Mouse (Mus musculus) midbrain, embryonic 13.5 days (tissue): Measurements from ENCODE around the gene Noxo1. TPM values are rescaled to one million over a fixed set of nuclear protein-coding genes. Genes with fewer than 3 reads are reported as not detected.
"Not testable (repeated sequence)": the region's sequence is repeated elsewhere in the genome, so short reads cannot be mapped to it uniquely, and the experiment has no call there.

ENCODE experiments used
- ATAC-seq: fragments of 200-750 bp; cut with Nextera tagmentation; 2 replicates; pipeline ENCODE4 v1.8.0; 2017; ENCODE audit warnings: mild to moderate bottlenecking, moderate TSS enrichment, moderate library complexity
- H3K27ac ChIP-seq: fragments of 300-500 bp; sonication (generic); 2 replicates; pipeline ENCODE4 v1.5.1; 2015; ENCODE audit warnings: inconsistent platforms, mild to moderate bottlenecking, moderate library complexity
- H3K27me3 ChIP-seq: fragments of 300-500 bp; sonication (generic); 2 replicates; pipeline ENCODE4 v1.6.1; 2015; ENCODE audit warnings: mild to moderate bottlenecking, inconsistent platforms
- H3K36me3 ChIP-seq: fragments of 300-500 bp; sonication (generic); 2 replicates; pipeline ENCODE4 v1.6.1; 2015; ENCODE audit warnings: mild to moderate bottlenecking, inconsistent platforms
- H3K4me1 ChIP-seq: fragments of 300-500 bp; sonication (generic); replicated peaks from 2 replicates; pipeline ENCODE4 v1.6.1; 2015; ENCODE audit warnings: inconsistent platforms
- H3K4me2 ChIP-seq: fragments of 300-500 bp; sonication (generic); replicated peaks from 2 replicates; pipeline ENCODE4 v1.6.1; 2015; ENCODE audit warnings: moderate library complexity, mild to moderate bottlenecking, inconsistent platforms
- H3K4me3 ChIP-seq: fragments of 300-500 bp; sonication (generic); replicated peaks from 2 replicates; pipeline ENCODE4 v1.5.1; 2015; ENCODE audit warnings: mild to moderate bottlenecking, inconsistent platforms
- H3K9ac ChIP-seq: fragments of 300-500 bp; sonication (generic); replicated peaks from 2 replicates; pipeline ENCODE4 v1.6.1; 2015; ENCODE audit warnings: mild to moderate bottlenecking, inconsistent platforms
- H3K9me3 ChIP-seq: fragments of 300-500 bp; sonication (generic); 2 replicates; pipeline ENCODE4 v1.6.1; 2016; ENCODE audit warnings: mild to moderate bottlenecking, inconsistent platforms
- WGBS: fragments of 180-500 bp; shearing (Covaris S2); methylation state at CpG from one replicate; pipeline ENCODE4 v1.1.7; 2015; 5-methylcytosine and 5-hydroxymethylcytosine counted together
- polyA plus RNA-seq: library from polyadenylated mRNA; unstranded; fragments of >200 nt; fragmentation: Nextera tagmentation; extraction: Ambion mirVana; gene quantifications from 2 replicates; pipeline ENCODE4 v1.2.1, GENCODE M21; 2015

Noxo1 gene
- polyA plus RNA-seq, 1 experiment from 2014 or later = 2.2 TPM

DNA sequence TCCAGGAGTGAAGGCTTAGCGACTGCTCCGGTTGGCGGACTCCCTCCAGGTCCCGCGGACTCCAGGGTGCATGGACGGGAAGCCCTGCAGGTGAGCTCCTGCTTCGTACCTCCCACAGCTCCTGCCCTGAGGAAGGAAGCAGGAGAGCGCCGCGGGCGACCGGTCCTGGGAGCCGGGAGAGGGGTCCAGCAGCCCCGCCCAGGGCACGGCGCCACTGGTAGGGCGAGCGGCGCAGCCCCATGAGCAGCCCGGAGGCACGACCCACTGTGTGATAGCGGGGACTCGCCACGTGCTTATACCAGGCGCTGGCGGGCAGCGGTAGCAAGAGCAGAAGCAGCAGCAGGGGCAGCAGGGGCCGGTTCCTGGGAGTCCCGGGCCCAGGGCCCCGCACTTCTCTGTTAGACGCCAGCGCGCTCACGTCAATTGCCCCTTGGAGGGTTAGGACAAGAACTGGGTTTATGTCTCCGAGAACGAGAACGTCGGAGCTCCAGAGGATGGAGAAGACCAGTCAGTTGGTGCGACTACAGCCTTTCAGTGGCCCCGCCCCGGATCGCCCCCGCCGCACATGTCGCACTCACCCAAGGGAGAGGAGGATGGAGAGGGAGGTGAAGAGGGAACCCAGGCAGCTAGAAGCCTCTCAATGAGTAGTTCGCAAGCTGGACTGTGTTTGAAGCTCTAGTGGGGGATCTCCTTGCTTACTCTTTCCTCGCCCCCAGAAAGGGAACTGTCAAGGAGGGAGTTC is 37.8 kb upstream of the Noxo1 start, which contains the start of gene Npw:
Gene Npw (minus strand): TSS at position 441 of the 742 bp plus-strand sequence.
- WGBS = 2% methylated on average over 47 of the region's 47 CpGs

DNA sequence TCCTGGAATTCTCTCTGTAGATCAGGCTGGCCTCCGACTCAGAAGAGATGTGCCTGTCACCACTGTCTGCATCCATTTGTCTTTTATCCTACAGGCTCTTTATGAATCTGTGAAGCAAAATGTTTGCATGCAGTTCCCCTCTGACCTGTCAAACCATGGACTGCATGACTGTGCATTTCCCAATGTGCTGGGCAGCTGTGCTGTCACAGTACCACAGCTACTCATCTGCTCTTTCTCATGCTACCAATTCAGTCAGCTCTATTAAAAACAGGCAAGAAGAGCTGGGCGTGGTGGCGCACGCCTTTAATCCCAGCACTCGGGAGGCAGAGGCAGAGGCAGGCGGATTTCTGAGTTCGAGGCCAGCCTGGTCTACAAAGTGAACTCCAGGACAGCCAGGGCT is 29.0 kb upstream of the Noxo1 start:
- not testable (repeated sequence) for H3K27ac ChIP-seq, H3K4me2 ChIP-seq, H3K36me3 ChIP-seq, H3K27me3 ChIP-seq, ATAC-seq, H3K4me3 ChIP-seq, H3K9me3 ChIP-seq, H3K9ac ChIP-seq
- 74% methylated on average over 7 of the region's 7 CpGs for WGBS
- peaks cover 28% of the 10 kb centered on the region for H3K4me1 ChIP-seq

More for the DNA sequence above, 37.8 kb upstream of the Noxo1 start, which contains the start of gene Npw:
- H3K9ac ChIP-seq = peak within 1 kb of the TSS; percentile 51
- no peaks in the 10 kb centered on the region for H3K36me3 ChIP-seq
- H3K27me3 ChIP-seq = peaks cover 54% of the 10 kb centered on the region
- peak within 1 kb of the TSS; percentile 59 for H3K4me2 ChIP-seq
- no peaks in the 10 kb centered on the region for H3K9me3 ChIP-seq
- ATAC-seq = peak; percentile 65
- peak within 1 kb of the TSS; percentile 36 for H3K4me3 ChIP-seq
- peaks cover 14% of the 10 kb centered on the region for H3K4me1 ChIP-seq
- no peak within 1 kb of the TSS for H3K27ac ChIP-seq

DNA sequence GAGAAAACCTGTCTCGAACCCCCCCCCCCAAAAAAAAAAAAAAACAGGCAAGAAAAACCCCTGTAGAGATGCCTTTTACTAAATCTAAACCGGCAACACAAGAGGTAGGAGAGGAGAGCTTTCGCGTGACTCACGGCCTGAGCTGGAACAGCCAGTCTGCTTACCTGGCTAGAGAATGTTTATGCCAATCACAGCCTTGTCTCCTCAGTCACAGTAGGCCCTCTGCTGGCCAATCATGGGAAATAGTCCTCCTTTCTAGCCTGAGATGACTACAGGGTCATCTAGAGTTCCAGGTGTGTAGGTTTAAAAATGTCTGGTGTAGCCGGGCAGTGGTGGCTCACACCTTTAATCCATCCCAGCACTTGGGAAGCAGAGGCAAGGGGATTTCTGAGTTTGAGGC is 28.6 kb upstream of the Noxo1 start:
- Histone ChIP-seq H3K4me1 (peaks cover 32% of the 10 kb centered on the region), H3K4me3 (no peak overlapping the region), H3K27ac (no peak overlapping the region), H3K9me3 (no peaks in the 10 kb centered on the region), H3K4me2 (no peak overlapping the region), H3K9ac (no peak overlapping the region), H3K27me3 (no peaks in the 10 kb centered on the region; the same call in 1 of the 2 replicates), H3K36me3 (no peaks in the 10 kb centered on the region)
- no peak for ATAC-seq
- WGBS = 31% methylated on average over 6 of the region's 6 CpGs

DNA sequence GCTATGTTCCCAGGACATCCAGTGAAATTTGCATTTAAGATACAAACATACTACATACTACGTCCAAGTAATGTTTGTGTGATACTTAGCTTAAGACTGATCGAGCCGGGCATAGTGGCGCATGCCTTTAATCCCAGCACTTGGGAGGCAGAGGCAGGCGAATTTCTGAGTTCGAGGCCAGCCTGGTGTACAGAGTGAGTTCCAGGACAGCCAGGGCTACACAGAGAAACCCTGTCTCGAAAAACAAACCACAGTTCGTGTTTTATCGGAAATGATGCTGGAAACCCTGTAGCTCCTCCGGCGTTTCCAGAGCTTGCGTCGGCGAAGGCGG is 26.9 kb upstream of the Noxo1 start:
- peak overlapping the region; percentile 82 for H3K4me2 ChIP-seq
- not testable (repeated sequence) for H3K27me3 ChIP-seq, H3K36me3 ChIP-seq, H3K9me3 ChIP-seq
- H3K27ac ChIP-seq = peak overlapping the region; percentile 84
- peaks cover 32% of the 10 kb centered on the region for H3K4me1 ChIP-seq
- WGBS = 12% methylated on average over 15 of the region's 15 CpGs
- H3K9ac ChIP-seq = peak overlapping the region; percentile 98
- peak overlapping the region; percentile 96 for H3K4me3 ChIP-seq
- peak; percentile 49 for ATAC-seq

DNA sequence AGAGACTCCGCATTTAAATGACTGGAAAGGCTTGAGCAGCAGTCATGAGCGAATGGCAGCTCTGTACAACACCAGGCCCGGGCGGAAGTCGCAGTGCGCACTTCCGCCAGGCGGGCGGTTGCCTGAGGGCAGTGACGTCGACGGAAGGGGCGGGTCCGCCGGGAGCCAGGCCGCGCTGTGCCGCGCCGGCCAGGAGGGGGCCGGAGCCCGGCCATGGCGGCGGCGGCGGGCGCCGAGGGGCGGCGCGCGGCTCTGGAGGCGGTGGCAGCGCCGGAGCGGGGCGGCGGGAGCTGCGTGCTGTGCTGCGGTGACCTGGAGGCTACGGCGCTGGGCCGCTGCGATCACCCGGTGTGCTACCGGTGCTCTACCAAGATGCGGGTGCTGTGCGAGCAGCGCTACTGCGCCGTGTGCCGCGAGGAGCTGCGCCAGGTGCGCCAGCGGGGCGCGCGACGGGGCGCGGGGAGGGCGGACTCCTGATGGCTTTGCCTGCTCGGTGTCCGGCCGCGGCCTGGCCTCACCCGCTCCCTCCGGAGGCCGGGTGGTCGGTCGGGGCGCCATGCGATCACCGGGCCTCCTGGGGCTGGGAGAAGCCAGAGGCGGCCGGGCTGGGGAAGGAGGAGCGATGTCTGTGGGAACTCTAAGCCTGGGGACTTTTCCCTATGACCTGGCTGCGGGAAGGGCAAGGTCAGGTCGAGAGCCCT is 26.3 kb upstream of the Noxo1 start, which contains the start of gene Zfp598:
Gene Zfp598 (plus strand): TSS at position 143 of the 701 bp plus-strand sequence.
- H3K4me1 ChIP-seq = peaks cover 32% of the 10 kb centered on the region
- under 1% methylated on average over 66 of the region's 80 CpGs for WGBS
- no peaks in the 10 kb centered on the region for H3K36me3 ChIP-seq

DNA sequence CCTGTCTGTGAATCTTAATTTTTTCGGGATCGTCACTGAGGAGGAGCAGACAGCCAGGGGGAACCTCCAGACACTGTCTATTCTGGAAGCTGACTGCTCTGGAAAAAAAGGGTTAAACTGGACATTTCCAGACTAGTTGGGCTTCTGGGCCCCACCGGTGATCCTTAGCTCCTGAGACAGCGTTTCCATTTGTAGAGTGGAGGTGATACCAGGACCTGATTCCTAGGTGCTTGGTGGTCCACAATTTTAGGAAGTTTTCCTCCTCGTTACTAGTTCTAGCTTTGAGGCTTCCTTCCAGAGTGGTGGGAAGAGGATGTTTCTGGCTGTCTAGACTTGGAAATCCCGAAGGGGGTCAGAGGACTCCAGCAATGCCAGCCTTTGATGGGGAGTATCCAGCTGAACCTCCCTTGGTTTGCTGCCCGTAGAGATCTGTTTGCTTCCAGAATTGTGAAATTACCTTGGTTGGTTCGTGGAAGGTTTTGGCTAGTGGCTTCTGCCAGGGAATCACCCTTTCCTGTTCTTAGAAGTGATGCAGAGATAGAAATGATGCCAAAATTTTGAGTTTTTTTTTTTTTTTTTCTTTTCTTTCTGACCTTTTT is 25.7 kb upstream of the Noxo1 start:
- Histone ChIP-seq H3K36me3 (no peaks in the 10 kb centered on the region), H3K9ac (peak overlapping the region; percentile 98), H3K4me1 (peaks cover 32% of the 10 kb centered on the region), H3K9me3 (no peaks in the 10 kb centered on the region), H3K27ac (peak overlapping the region; percentile 84), H3K4me2 (peak overlapping the region; percentile 82), H3K27me3 (no peaks in the 10 kb centered on the region), H3K4me3 (peak overlapping the region; percentile 96)
- 17% methylated on average over 8 of the region's 8 CpGs for WGBS
- ATAC-seq = no peak

More for the DNA sequence above, 26.3 kb upstream of the Noxo1 start, which contains the start of gene Zfp598:
- peak within 1 kb of the TSS; percentile 82 for H3K4me2 ChIP-seq
- H3K9ac ChIP-seq = peak within 1 kb of the TSS; percentile 98
- no peaks in the 10 kb centered on the region for H3K9me3 ChIP-seq
- peak within 1 kb of the TSS; percentile 96 for H3K4me3 ChIP-seq
- peak within 1 kb of the TSS; percentile 84 for H3K27ac ChIP-seq
- H3K27me3 ChIP-seq = no peaks in the 10 kb centered on the region
- ATAC-seq = peak; percentile 99

DNA sequence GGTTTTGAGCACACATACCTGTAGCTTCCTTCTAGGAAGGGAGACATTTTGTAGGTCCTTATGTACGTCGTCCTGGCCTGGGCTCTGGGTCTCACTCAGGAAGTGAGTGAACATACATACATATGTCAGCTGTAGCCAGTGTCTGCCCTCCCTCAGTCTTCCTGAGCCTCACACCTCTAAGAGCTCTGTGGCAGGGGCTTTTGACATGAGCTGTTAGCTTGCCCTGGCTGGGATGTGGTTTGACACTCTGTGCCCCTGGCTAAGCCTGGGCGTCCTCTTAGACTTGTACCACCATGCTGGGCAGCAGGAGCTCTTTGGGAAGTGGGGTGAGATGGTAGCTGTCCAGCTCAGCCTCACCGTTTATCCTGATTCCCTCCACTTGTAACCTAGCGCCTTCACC is 24.7 kb upstream of the Noxo1 start:
- Histone ChIP-seq H3K9me3 (no peaks in the 10 kb centered on the region), H3K4me3 (no peak overlapping the region), H3K4me1 (peaks cover 32% of the 10 kb centered on the region), H3K9ac (peak overlapping the region; percentile 98), H3K27ac (no peak overlapping the region), H3K27me3 (no peaks in the 10 kb centered on the region), H3K36me3 (no peaks in the 10 kb centered on the region), H3K4me2 (peak overlapping the region; percentile 82)
- 79% methylated on average over 5 of the region's 5 CpGs for WGBS
- no peak for ATAC-seq

DNA sequence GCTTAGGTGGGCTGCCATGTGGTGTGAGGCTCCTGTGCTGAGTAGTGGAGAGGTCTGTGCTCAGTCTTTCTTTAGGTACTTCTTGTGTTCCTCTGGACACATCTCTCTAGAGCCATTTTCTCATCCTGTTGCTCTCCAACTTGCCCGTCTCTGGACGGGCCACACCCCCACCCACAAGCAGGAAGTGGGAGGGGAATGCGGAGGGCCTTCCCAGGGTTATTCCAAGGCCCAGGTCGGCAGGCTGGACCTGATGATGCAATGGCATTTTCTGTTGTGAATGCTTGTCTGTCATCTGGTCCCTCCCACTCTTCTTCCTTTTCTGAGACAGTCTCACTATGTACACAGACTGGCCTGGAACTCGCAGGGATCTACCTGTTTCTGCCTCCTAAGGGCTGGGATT is 23.9 kb upstream of the Noxo1 start:
- no peak overlapping the region for H3K4me3 ChIP-seq
- H3K27ac ChIP-seq = no peak overlapping the region
- ATAC-seq = no peak
- H3K4me2 ChIP-seq = no peak overlapping the region
- peaks cover 32% of the 10 kb centered on the region for H3K4me1 ChIP-seq
- no peaks in the 10 kb centered on the region for H3K9me3 ChIP-seq
- WGBS = 46% methylated on average over 5 of the region's 5 CpGs
- H3K9ac ChIP-seq = 0 out of 2 replicates have a peak overlapping the region, but pooled peaks have one; percentile 98
- peaks cover 8% of the 10 kb centered on the region for H3K36me3 ChIP-seq
- no peaks in the 10 kb centered on the region for H3K27me3 ChIP-seq

DNA sequence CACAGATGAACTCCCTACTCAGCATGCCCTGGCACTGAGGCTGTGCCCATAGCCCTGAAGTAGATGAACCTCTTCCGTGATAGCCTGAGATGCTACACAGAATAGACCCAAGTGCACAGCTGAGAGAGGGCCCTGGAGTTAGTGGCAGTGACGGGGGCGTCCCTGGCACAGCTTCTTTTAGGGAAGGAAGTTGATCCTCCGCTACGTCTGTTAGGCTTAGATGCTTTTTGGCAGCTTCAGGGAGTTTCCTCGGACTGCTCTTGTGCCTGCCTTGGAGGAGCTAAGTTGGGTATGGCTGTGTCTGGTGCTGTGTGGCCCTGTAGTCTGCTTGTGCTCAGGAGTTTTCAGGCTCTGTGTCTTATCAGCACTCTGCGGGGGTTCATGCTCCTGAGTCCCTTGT is 21.8 kb upstream of the Noxo1 start:
- peaks cover 24% of the 10 kb centered on the region for H3K4me1 ChIP-seq
- no peak overlapping the region for H3K9ac ChIP-seq
- ATAC-seq = no peak

DNA sequence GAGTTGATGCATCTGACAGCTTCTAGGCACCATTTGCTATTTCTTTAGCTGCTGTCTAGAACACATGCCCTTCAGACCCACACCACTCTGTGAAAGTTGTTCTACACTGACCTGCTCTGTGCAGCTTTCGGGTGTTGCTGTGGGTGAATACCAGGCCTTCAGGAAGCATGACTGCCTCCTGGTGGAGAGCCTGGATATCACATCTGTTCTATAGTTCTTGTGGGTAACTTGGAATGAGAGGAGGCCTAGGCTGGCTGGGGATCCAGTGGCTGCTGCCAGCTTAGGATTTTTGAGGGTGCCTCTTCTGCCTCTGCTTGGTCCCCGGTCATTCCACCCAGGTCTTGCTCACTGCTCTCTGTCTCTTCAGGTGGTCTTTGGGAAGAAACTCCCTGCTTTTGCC is 19.8 kb upstream of the Noxo1 start:
- ATAC-seq = no peak
- no peak overlapping the region for H3K9ac ChIP-seq
- H3K4me2 ChIP-seq = no peak overlapping the region
- WGBS = 55% methylated on average over 2 of the region's 2 CpGs
- peaks cover 48% of the 10 kb centered on the region for H3K36me3 ChIP-seq
- no peaks in the 10 kb centered on the region for H3K9me3 ChIP-seq
- no peaks in the 10 kb centered on the region for H3K27me3 ChIP-seq
- H3K4me3 ChIP-seq = no peak overlapping the region
- H3K4me1 ChIP-seq = peaks cover 12% of the 10 kb centered on the region
- H3K27ac ChIP-seq = no peak overlapping the region

More for the DNA sequence above, 21.8 kb upstream of the Noxo1 start:
- Histone ChIP-seq H3K27ac (no peak overlapping the region), H3K9me3 (no peaks in the 10 kb centered on the region), H3K4me2 (no peak overlapping the region), H3K36me3 (peaks cover 29% of the 10 kb centered on the region), H3K27me3 (no peaks in the 10 kb centered on the region), H3K4me3 (no peak overlapping the region)
- WGBS = 90% methylated on average over 7 of the region's 7 CpGs

DNA sequence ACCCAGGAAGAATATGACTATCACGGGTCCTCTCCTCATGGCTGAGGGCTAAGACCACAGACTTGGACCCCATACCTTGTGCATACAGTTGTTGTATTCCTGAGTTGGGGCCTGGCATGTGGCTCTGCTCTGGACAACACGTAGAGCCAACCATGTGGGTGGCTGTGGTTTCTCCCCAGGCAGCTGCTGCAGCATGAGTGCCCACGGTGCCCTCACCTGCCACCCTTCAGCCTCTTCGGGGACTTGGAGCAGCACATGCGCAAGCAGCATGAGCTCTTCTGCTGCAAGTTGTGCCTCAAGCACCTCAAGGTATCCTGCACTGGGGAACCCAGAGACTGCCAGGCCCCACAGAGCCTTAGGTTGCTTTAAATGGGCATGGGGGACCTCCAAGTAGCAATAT is 19.2 kb upstream of the Noxo1 start:
- H3K4me1 ChIP-seq = peaks cover 6% of the 10 kb centered on the region
- ATAC-seq = no peak
- no peak overlapping the region for H3K4me2 ChIP-seq
- H3K27ac ChIP-seq = no peak overlapping the region
- no peaks in the 10 kb centered on the region for H3K27me3 ChIP-seq
- no peak overlapping the region for H3K4me3 ChIP-seq
- no peaks in the 10 kb centered on the region for H3K9me3 ChIP-seq
- H3K36me3 ChIP-seq = peaks cover 53% of the 10 kb centered on the region
- H3K9ac ChIP-seq = no peak overlapping the region
- 96% methylated on average over 5 of the region's 5 CpGs for WGBS

DNA sequence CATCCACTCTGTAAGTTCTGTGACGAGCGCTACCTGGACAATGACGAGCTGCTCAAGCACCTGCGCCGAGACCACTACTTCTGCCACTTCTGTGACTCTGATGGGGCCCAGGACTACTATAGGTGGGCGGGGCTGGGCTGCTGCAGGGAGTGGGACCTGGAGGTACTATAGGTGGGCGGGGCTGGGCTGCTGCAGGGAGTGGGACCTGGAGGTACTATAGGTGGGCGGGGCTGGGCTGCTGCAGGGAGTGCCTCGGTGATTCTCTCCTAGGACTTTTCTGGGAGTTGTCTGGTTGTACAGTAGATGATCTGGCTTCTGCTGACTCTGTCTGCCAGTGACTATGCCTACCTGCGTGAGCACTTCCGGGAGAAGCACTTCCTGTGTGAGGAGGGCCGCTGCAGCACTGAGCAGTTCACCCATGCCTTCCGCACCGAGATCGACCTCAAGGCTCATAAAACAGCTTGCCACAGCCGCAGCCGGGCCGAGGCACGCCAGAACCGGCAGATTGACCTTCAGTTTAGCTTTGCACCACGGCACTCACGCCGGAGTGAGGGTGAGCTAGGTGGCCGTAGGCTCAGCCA is 18.4 kb upstream of the Noxo1 start:
- Histone ChIP-seq H3K9ac (no peak overlapping the region), H3K9me3 (no peaks in the 10 kb centered on the region), H3K27me3 (no peaks in the 10 kb centered on the region), H3K36me3 (peaks cover 60% of the 10 kb centered on the region), H3K27ac (no peak overlapping the region), H3K4me3 (no peak overlapping the region), H3K4me2 (no peak overlapping the region), H3K4me1 (no peaks in the 10 kb centered on the region; the same call in 1 of the 2 replicates)
- ATAC-seq = no peak
- 95% methylated on average over 24 of the region's 24 CpGs for WGBS
